Mouse (Mus musculus): ENCODE measurements around the gene Commd4.
"Not testable (repeated sequence)": the region's sequence is repeated elsewhere in the genome, so short reads cannot be mapped to it uniquely, and the experiment has no call there.

The Commd4 gene

GRCm38 (mm10) chr9:57158013-57158470, at the start of gene Commd4:
Commd4 (minus strand) TSS chr9:57158331.
- in situ Hi-C loops (cut with MboI, MseI): loop anchor here (25.0 kb wide), 1 partner anchor 1429 kb away; the partner anchor contains the start of gene Nptn

- in situ Hi-C loops (cut with MboI, MseI): no loop called here
Observed at GRCm38 (mm10) chr9:57206896-57207295, 48.8 kb upstream of the Commd4 start.

GRCm38 (mm10) chr9:57203571-57203970, 45.4 kb upstream of the Commd4 start:
- in situ Hi-C loops (cut with MboI, MseI): not testable (repeated sequence)

GRCm38 (mm10) chr9:57202981-57203380, 44.9 kb upstream of the Commd4 start:
- in situ Hi-C loops (cut with MboI, MseI): no loop called here

- in situ Hi-C loops (cut with MboI, MseI): loop anchor here (25.0 kb wide), 1 partner anchor 560 kb away; no protein-coding TSS in a partner anchor
Observed at GRCm38 (mm10) chr9:57197414-57197813, 39.3 kb upstream of the Commd4 start.

GRCm38 (mm10) chr9:57196708-57197107, 38.6 kb upstream of the Commd4 start:
- in situ Hi-C loops (cut with MboI, MseI): loop anchor here (25.0 kb wide), 1 partner anchor 559 kb away; no protein-coding TSS in a partner anchor

GRCm38 (mm10) chr9:57168411-57168810, 10.3 kb upstream of the Commd4 start:
- in situ Hi-C loops (cut with MboI, MseI): loop anchor here (25.0 kb wide), 1 partner anchor 1419 kb away; the partner anchor contains the start of gene Nptn

- in situ Hi-C loops (cut with MboI, MseI): loop anchor here (25.0 kb wide), 1 partner anchor 1421 kb away; the partner anchor contains the start of gene Nptn
Observed at GRCm38 (mm10) chr9:57166173-57166572, 8.0 kb upstream of the Commd4 start.

- in situ Hi-C loops (cut with MboI, MseI): loop anchor here (25.0 kb wide), 1 partner anchor 1424 kb away; the partner anchor contains the start of gene Nptn
Observed at GRCm38 (mm10) chr9:57163137-57163536, 5.0 kb upstream of the Commd4 start.

- in situ Hi-C loops (cut with MboI, MseI): loop anchor here (25.0 kb wide), 1 partner anchor 1425 kb away; the partner anchor contains the start of gene Nptn
Observed at GRCm38 (mm10) chr9:57162496-57162895, 4.4 kb upstream of the Commd4 start.

GRCm38 (mm10) chr9:57158506-57158905, 375 bp upstream of the Commd4 start:
- in situ Hi-C loops (cut with MboI, MseI): loop anchor here (25.0 kb wide), 1 partner anchor 1429 kb away; the partner anchor contains the start of gene Nptn

- in situ Hi-C loops (cut with MboI, MseI): loop anchor here (25.0 kb wide), 1 partner anchor 1430 kb away; the partner anchor contains the start of gene Nptn
Observed at GRCm38 (mm10) chr9:57157499-57157898, 632 bp downstream of the Commd4 start.

GRCm38 (mm10) chr9:57156823-57157222, 1.3 kb downstream of the Commd4 start:
- in situ Hi-C loops (cut with MboI, MseI): loop anchor here (25.0 kb wide), 1 partner anchor 1430 kb away; the partner anchor contains the start of gene Nptn

- in situ Hi-C loops (cut with MboI, MseI): loop anchor here (25.0 kb wide), 1 partner anchor 1431 kb away; the partner anchor contains the start of gene Nptn
Observed at GRCm38 (mm10) chr9:57156383-57156782, 1.7 kb downstream of the Commd4 start.

GRCm38 (mm10) chr9:57152331-57152730, 5.8 kb downstream of the Commd4 start:
- in situ Hi-C loops (cut with MboI, MseI): loop anchor here (25.0 kb wide), 1 partner anchor 1435 kb away; the partner anchor contains the start of gene Nptn

GRCm38 (mm10) chr9:57150192-57150591, 7.9 kb downstream of the Commd4 start:
- in situ Hi-C loops (cut with MboI, MseI): loop anchor here (25.0 kb wide), 1 partner anchor 1437 kb away; the partner anchor contains the start of gene Nptn

- in situ Hi-C loops (cut with MboI, MseI): loop anchor here (25.0 kb wide), 1 partner anchor 212 kb away; the partner anchor contains the start of genes Imp3 and Snx33
Observed at GRCm38 (mm10) chr9:57149021-57149420, 9.1 kb downstream of the Commd4 start.

- in situ Hi-C loops (cut with MboI, MseI): loop anchor here (25.0 kb wide), 1 partner anchor 211 kb away; the partner anchor contains the start of genes Imp3 and Snx33
Observed at GRCm38 (mm10) chr9:57148144-57148878, 9.8 kb downstream of the Commd4 start, which contains the start of gene Neil1. Neil1 (minus strand) TSS chr9:57148305.

- in situ Hi-C loops (cut with MboI, MseI): loop anchor here (25.0 kb wide), 1 partner anchor 210 kb away; the partner anchor contains the start of genes Imp3 and Snx33
Observed at GRCm38 (mm10) chr9:57147205-57148143, 10.7 kb downstream of the Commd4 start.

GRCm38 (mm10) chr9:57146451-57147066, 11.6 kb downstream of the Commd4 start:
- in situ Hi-C loops (cut with MboI, MseI): loop anchor here (25.0 kb wide), 1 partner anchor 209 kb away; the partner anchor contains the start of genes Imp3 and Snx33
